Mouse (Mus musculus) lung, postnatal 10 days (tissue): Measurements from ENCODE around the gene Polr3a.
"Not testable (repeated sequence)": the region's sequence is repeated elsewhere in the genome, so short reads cannot be mapped to it uniquely, and the experiment has no call there.

ENCODE experiments used
- DNase-seq: peaks from one replicate; pipeline ENCODE4 v3.0.0; 2021

The Polr3a gene

GRCm38 (mm10) chr14:24491266-24491981, 4.6 kb upstream of the Polr3a start:
- no peak for DNase-seq

GRCm38 (mm10) chr14:24490468-24491265, 3.8 kb upstream of the Polr3a start:
- peak; percentile 98 for DNase-seq

DNA sequence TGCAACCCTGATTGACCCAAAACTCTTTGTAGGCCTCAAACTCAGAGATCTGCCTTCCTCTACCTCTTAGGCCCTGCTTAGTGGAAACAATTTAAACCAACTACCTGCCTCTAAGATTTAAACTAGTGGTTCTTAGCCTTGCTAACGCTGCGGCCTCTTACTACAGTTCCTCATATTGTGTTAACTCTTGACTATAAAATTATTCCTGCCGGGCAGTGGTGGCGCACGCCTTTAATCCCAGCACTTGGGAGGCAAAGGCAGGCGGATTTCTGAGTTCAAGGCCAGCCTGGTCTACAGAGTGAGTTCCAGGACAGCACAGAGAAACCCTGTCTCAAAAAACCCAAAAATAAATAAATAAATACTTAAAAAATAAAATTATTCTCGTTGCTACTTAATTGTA, 2.9 kb upstream of the Polr3a start:
- DNase-seq: not testable (repeated sequence)

GRCm38 (mm10) chr14:24486241-24486767, 554 bp downstream of the Polr3a start:
- DNase-seq: no peak

- no peak for DNase-seq
Measured at GRCm38 (mm10) chr14:24468806-24469205, 18.1 kb downstream of the Polr3a start.

DNA sequence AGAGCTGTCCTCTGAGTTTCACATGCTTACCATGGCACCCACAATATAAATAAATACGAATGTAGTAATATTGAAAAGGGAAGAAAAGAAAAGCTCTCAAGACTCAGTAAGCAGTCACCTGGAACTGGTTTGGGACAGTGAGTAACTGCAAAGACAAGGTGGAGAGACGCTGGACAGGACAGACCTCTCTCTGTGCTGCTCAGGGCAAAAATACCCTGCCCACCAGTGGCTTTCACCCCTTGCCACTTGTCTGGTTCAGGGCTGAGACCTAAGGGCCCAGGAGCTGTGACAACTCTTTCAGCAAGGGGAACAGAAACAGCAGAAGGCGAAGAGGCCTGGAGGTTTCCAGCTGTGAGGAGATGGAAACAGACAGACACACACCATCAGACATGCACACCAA, 28.7 kb downstream of the Polr3a start:
- DNase-seq: no peak

- not testable (repeated sequence) for DNase-seq
Measured at GRCm38 (mm10) chr14:24443529-24443928, 43.3 kb downstream of the Polr3a start.
